Mouse (Mus musculus) frontal cortex, adult (tissue): ENCODE results near the gene Sgsm3.

Experiments
- ATAC-seq: cut with Nextera tagmentation; 2 replicates; pipeline ENCODE4 v1.9.2; 2017; ENCODE audit warnings: mild to moderate bottlenecking, moderate library complexity, mixed read lengths; ENCODE audit not compliant: low TSS enrichment

The Sgsm3 gene

GRCm38 (mm10) chr15:80979611-80980010 is 2.0 kb downstream of the Sgsm3 start:
- ATAC-seq, result no peak

DNA sequence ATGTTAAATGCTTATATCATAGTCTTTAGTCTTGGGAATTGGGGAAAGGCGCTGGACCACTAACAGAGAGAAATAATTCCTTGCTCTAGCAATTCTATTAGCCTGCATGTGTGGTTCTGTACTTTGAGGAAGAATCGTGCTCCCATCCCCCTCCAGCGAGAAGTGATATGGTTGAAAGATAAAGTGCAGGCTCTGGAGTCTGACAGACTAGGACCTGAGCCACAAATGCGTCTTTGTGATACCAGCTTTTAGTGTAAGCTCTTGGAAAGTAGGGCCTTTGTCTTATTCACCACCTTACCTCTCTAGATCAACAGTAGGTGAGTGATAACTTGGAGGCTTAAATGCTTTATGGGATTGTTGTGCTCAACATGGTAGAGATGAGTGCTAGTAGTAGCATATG is 3.6 kb downstream of the Sgsm3 start:
- ATAC-seq, result no peak

DNA sequence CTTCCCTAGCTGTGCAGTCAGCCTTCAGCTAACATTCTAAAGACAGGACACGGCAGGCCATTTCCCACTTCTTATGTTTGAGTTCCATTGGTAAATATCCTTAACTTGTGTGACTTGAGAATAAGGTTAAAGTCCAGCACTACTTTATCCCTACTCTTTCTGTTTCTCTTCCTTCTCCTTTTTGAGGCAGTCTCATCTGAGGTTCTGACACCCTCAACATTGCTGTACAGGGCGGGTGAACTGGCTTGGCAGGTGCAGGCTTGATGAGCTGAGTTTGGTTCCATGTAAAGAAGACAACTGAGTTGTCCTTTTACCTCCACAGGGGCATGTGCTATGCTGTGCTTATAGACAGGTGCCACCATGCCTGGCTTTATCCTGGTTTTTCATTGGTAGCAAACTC is 5.7 kb downstream of the Sgsm3 start:
- ATAC-seq, result no peak

DNA sequence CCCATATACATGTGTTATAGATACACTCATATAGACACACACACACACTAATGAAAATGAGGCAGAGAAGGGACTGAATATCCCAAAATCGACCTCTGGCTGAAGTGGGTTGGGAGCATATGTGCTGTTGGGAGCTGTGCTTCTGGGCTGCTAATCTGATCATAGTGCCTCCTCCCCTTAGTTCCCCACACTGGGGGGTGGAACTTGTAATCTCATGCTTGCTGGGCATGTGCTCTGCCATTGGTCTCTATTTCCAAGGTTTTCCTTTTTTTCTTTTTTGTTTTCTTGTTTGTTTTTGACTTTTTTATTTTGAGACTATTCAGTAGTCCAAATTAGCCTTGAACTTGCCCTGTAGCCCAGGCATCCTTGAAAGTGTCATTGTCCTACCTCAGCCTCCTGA is 10.8 kb downstream of the Sgsm3 start:
- no peak for ATAC-seq

- ATAC-seq, result no peak
Measured at GRCm38 (mm10) chr15:80989712-80990111, 12.1 kb downstream of the Sgsm3 start.

DNA sequence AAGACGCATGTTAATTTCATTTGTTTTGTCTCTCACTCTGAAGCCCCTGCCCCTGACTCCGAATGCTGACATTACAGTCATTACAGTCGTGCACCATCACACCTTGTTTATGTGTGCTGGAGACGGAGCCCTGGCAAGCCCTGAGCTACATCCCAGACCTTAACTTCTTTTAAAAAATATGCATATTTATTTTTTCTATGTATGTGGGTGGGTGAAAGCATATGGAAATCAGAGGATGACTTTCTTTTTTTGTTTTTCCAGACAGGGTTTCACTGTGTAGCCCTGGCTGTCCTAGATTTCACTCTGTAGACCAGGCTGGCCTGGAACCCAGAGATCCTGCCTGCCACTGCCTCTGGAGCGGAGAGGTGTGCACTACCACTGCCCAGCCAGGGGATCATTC is 17.4 kb downstream of the Sgsm3 start:
- peak; percentile 66 for ATAC-seq

DNA sequence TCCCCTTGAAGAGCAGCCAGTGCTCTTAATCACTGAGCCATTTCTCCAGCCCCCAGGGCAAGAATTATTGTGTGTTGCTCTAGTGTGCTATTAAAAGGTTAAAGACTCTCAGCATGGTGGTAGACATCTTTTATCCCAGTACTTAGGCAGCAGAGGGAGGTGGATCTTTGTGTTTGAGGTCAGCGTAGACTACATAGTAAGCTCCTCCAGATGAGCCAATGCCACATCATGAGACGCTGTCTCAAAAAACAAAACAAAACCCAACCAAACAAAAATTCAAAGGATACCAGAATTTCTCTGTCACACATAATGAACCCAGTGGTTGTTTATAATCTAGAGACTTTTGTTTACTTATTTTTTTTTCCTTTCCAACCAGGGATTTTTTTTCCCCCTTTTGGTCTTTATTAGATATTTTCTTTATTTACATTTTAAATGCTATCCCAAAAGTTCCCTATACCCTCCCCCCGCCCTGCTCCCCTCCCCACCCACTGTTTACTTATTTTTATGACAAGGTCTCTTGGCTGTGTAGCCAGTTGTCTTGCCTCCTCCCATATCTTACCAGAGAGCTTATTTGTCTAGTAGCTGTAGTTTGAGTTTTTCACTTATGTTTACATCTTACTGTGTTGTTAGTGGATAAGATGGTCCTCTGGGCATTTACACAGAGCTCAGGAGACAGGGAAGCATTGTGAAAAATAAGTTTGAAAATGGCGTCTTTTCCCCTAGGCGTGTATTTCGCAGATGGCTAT is 18.7 kb downstream of the Sgsm3 start:
- no peak for ATAC-seq

DNA sequence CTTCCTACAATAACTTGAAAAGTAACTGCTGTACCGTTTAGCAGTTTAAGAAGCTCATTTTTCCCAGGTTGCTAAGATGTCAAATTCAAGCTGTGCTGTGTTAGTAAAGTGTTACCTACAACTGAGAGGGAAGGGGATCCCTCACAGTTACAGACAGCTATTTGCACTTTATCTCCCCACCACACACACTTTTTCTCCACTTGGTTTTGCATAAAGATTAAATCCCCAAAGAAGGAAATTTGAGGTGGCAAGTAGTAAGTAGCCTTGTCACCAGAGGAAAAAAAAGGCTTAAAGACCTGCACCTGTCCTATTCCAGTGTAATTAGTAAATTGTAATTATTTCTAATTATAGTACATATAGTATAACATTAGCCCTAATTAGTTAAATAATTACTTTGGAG is 19.5 kb downstream of the Sgsm3 start:
- no peak for ATAC-seq

GRCm38 (mm10) chr15:81000419-81001138 is 23.0 kb downstream of the Sgsm3 start:
- ATAC-seq, result peak; percentile 46; the same call in 1 of the 2 replicates

GRCm38 (mm10) chr15:81006127-81006735 is 28.7 kb downstream of the Sgsm3 start:
- no peak for ATAC-seq

- no peak for ATAC-seq
Measured at GRCm38 (mm10) chr15:81007339-81007738, 29.8 kb downstream of the Sgsm3 start.

GRCm38 (mm10) chr15:81007905-81008304 is 30.3 kb downstream of the Sgsm3 start:
- ATAC-seq, result no peak

- ATAC-seq, result peak; percentile 55
Measured at GRCm38 (mm10) chr15:81008689-81009123, 31.1 kb downstream of the Sgsm3 start.

DNA sequence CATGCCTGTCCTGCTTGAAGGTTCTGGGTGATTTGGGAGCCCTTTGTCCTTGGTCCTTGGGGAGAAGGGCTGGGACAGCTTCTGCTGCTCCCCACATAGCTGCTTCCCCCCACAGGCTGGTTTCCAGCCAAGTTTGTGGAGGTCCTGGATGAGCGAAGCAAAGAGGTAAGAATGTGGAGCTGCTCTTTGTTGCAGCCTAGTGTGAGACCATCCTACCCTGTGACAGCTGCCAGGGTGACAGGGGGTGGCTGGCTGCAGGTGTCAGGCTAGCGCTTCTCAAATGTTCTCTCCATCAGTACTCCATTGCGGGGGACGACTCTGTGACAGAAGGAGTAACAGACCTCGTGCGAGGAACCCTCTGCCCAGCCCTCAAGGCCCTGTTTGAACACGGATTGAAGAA is 32.5 kb downstream of the Sgsm3 start:
- 0 out of 2 replicates have a peak, but pooled peaks have one; percentile 9 for ATAC-seq

DNA sequence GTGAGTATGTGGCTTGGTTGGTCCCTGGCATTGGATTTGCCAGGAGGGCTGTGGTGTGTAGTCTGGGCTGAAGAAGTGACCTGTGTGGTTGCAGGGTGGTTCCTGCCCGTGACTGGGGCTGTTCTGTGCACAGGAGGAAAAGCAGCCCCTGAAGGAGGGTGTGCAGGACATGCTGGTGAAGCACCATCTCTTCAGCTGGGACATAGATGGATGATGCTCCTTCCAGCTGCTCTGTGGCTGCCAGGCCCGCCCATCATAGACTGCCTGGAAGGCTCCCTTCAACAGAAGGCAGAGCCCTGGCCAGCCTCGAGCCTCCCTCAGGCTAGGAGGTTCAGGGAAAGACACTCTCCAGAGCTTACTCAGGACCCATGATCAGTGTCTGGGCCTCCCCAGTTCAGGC is 34.0 kb downstream of the Sgsm3 start:
- no peak for ATAC-seq

DNA sequence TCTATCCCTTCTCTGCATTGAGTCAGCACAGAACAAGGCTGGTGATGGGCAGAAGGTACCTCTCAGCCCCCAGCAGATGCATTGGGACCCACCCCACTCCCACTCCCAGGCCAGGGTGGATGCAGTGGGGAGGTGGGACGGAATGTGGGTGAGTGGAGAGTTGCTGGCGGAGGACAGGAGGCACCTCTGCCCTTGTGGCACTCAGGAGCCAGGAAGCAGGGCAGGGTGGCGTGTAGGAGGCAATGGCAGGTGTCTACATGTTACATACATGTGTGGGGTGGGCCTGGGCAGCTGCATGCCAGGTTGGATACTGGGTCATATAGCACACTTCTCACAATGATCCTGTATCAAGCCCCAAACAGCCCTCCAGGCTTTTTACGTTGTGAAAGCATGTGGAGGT is 34.8 kb downstream of the Sgsm3 start:
- no peak for ATAC-seq

DNA sequence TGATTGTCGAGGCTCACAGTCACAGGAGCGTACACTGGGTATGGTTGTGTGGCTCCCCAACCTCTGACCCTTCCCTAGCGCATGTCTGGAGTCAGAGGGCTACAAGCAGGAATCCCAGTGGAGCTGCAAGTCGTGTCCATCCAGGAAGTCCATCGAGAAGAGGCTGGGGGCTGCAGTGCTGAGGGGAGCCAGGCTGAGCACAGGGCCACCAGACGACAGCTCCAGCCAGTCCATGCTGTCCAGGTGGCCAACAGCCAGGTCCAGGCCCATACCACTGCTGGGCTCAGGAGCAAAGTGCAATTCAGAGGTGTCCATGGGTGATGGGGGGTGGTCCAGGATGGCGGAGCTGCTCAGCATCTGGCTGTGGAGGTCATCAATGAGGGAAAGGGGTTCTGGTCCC is 35.6 kb downstream of the Sgsm3 start:
- no peak for ATAC-seq

DNA sequence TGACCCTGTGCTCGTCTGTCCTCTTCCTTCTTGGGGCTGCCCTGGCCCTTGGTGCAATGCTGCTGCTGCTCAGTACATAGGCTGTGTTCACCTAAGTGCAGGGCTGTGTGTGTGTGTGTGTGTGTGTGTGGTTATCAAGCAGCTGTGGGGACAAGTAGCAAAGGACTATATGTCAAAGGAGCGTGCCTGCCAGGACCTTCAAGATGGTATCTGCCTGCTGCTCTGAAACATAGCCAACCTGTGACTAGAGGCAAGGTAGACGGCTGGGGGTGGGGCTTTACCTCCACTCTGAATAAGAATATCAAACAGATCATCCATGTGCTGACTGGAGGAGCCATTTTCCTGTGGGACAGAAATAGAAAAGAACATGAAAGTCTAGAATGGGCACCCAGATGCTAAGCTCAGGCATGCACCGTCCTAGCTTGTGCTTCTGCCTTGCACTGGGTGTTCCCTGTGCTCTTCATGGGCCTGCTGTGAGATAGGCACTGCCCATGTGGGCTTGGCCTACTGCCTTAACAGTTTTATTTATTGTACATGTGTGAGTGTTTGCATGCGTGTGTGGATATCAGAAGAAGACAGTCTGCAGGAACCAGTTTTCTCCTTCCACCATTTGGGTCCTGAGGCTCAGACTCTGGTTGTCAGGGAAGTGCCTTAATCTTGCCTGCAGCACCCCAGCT is 37.6 kb downstream of the Sgsm3 start:
- peak; percentile 14; the same call in 1 of the 2 replicates for ATAC-seq

DNA sequence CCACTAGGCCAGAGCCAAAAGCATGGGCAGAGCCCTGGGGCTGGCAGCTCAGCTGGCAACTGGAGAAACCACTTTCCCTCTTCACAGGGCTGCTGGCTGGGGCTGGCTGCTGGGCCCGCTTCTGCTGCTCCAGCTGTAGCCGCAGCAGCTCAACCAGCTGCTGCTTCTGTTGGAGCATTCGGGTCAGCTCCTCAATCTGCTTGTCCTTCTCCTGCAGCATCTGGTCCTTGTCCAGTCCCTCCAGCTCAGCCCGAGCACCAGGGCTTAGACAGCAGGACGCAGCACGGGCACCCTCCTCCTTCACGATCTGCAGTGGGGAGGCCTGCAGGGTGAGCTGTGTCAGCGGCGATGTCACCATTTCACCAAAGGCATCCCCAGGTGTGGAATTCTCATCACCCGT is 38.9 kb downstream of the Sgsm3 start:
- no peak for ATAC-seq

- no peak for ATAC-seq
Measured at GRCm38 (mm10) chr15:81017308-81017707, 39.7 kb downstream of the Sgsm3 start.

DNA sequence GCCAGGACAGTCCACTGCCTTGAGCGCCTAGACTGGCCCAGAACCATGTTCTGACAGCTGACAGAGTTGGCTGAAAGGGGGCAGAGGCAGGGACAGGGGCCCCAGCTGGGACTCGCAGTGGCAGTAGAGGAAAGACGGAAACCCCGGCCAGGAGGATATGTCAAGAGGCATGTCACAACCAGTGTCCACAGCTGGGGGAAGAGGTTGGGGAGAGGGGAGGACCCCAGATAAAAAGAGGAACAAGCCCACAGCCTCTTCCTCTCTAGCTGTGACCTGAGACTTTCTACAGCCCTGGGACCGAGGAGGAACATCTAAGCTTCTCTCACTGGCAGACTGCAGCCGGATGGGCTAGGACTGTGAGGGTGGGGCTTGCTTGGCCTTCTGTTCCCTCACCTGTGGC is 43.8 kb downstream of the Sgsm3 start:
- ATAC-seq, result no peak

GRCm38 (mm10) chr15:81022437-81022836 is 44.9 kb downstream of the Sgsm3 start:
- no peak for ATAC-seq
